Mouse (Mus musculus): Measurements from ENCODE around the gene Ugt1a9. TPM values are rescaled to one million over a fixed set of nuclear protein-coding genes. Genes with fewer than 3 reads are reported as not detected.
A peak's percentile ranks its signal among the peaks of the same experiment; 100 is the strongest.
"Not testable (repeated sequence)": the region's sequence is repeated elsewhere in the genome, so short reads cannot be mapped to it uniquely, and the experiment has no call there.

Gene Ugt1a9
- polyA plus RNA-seq, 1 experiment from 2014 or later, result not detected

DNA sequence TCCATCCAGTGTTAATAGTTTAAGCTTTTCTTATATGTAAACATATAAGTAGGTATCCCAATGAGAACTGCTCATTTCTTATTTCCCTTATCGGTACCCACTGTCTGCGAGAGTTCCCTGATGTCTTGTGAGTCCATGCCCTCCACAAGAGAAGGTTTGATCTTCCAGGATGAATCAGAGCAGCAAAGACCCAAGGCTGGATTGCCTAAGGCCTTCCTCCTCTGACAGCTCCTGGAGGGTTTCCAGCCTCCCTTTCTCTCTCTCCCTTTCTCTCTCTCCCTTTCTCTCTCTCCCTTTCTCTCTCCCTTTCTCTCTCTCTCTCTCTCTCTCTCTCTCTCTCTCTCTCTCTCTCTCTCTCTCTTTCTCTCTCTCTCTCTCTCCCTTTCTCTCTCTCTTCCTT is 58.5 kb downstream of the Ugt1a9 start:
- H3K9me3 ChIP-seq (ENCODE audit: control insufficient read depth, low read length); ATAC-seq; H3K9ac ChIP-seq (replicated peaks; ENCODE audit: low read depth, low read length); H3K4me2 ChIP-seq (ENCODE audit: low read length); H3K4me1 ChIP-seq (replicated peaks; ENCODE audit: control insufficient read depth, insufficient read depth, low read length); H3K27ac ChIP-seq (ENCODE audit: low read length); H3K27me3 ChIP-seq (replicated peaks; ENCODE audit: control insufficient read depth, insufficient read depth, low read length); H3K4me3 ChIP-seq (replicated peaks; ENCODE audit: low read length); H3K36me3 ChIP-seq (ENCODE audit: control insufficient read depth, insufficient read depth): not testable (repeated sequence)
- 88% methylated on average over 2 of the region's 2 CpGs for WGBS

DNA sequence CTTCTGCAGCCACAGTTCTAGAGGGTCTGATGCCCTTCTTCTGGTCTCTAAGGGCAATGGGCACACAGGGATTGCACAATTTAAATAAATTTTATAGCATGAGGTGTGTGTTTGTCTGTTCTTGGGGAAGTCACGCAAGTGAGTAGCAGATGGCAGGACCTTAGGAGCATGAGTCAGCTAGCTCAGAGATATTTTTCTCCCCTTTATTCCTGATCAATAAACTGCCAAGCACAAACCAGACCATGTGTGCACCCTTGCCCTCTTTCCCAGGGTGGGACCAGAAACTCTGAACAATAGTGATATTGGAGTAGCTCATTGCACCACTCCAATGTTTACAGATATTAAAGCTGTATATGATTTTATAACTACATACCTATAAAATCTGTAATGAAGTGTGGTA is 59.6 kb downstream of the Ugt1a9 start:
- not testable (repeated sequence) for H3K4me1 ChIP-seq (replicated peaks; ENCODE audit: control insufficient read depth, insufficient read depth, low read length); H3K9me3 ChIP-seq (ENCODE audit: control insufficient read depth, low read length); H3K9ac ChIP-seq (replicated peaks; ENCODE audit: low read depth, low read length); ATAC-seq; H3K4me3 ChIP-seq (replicated peaks; ENCODE audit: low read length); H3K4me2 ChIP-seq (ENCODE audit: low read length); H3K27ac ChIP-seq (ENCODE audit: low read length); H3K27me3 ChIP-seq (replicated peaks; ENCODE audit: control insufficient read depth, insufficient read depth, low read length); H3K36me3 ChIP-seq (ENCODE audit: control insufficient read depth, insufficient read depth)
- 88% methylated on average over 1 of the region's 1 CpGs for WGBS

DNA sequence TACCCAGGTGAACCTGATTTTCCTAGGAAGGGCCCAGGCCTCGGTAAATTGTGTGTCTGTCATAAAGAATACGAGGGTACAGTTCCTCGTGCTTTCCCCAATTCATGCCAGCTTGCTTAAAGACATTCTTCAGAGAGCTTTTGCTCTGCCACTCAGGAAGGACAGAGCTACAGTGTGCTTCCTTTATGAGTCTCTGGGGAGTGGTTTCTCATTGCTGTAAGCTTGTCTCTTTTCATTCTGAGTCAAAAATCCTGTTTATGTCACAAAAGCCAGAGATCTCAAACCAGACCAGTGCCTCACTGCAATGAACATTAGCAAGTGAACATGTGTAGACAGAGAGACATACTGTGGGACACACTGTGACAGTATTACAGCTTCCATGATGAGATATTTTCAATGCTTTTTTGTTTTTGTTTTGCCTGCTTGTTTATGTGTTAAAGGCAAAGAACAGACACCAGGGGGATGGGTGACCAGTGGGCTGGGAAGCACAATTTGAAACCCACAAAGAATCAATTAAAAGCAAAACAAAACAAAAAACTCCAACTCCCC is 63.4 kb downstream of the Ugt1a9 start:
- no peaks in the 10 kb centered on the region for H3K9me3 ChIP-seq (ENCODE audit: control insufficient read depth, low read length)
- H3K4me2 ChIP-seq (ENCODE audit: low read length), result no peak overlapping the region
- 0 out of 2 replicates have a peak, but pooled peaks have one; percentile 3 for ATAC-seq
- no peak overlapping the region for H3K9ac ChIP-seq (replicated peaks; ENCODE audit: low read depth, low read length)
- H3K4me1 ChIP-seq (replicated peaks; ENCODE audit: control insufficient read depth, insufficient read depth, low read length), result peaks cover 7% of the 10 kb centered on the region; the same call in 1 of the 2 replicates
- no peak overlapping the region for H3K4me3 ChIP-seq (replicated peaks; ENCODE audit: low read length)
- WGBS, result 26% methylated on average over 3 of the region's 3 CpGs
- H3K27ac ChIP-seq (ENCODE audit: low read length), result peak overlapping the region; percentile 17; the same call in 1 of the 2 replicates
- H3K36me3 ChIP-seq (ENCODE audit: control insufficient read depth, insufficient read depth), result no peaks in the 10 kb centered on the region
- no peaks in the 10 kb centered on the region for H3K27me3 ChIP-seq (replicated peaks; ENCODE audit: control insufficient read depth, insufficient read depth, low read length)

DNA sequence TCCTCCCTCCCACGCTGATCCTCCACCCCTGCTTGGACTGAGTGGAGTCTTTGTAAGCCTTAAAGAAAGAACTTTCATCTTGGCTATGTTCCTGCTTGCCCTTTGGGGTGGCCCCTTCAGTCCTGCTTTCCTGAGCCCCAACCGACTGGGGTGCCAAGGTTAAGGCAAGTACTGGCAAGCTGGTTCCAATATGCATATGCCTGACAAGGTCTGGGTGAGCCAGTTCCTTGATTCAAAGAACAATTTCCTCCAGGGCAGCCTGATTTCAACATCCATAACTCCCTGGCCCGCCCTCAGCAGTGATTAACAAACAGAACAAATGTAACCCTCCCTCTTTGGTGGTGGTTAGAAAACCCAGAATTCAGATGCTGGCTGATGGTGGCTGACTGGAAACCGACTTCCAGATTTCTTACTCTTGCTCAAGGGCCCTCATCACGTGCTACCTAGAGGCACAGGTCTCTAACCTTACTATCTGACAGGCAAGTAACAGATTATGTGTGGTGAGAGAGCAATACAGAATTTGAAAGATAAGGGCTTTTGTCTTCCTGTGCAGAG is 63.9 kb downstream of the Ugt1a9 start, which contains the start of gene Ugt1a6a:
Ugt1a6a (plus strand) TSS at position 353 of the 555 bp plus-strand sequence.
- peak within 1 kb of the TSS; percentile 23 for H3K27ac ChIP-seq (ENCODE audit: low read length)
- not testable (repeated sequence) for H3K4me3 ChIP-seq (replicated peaks; ENCODE audit: low read length); H3K36me3 ChIP-seq (ENCODE audit: control insufficient read depth, insufficient read depth); H3K4me2 ChIP-seq (ENCODE audit: low read length); H3K9me3 ChIP-seq (ENCODE audit: control insufficient read depth, low read length); H3K27me3 ChIP-seq (replicated peaks; ENCODE audit: control insufficient read depth, insufficient read depth, low read length); H3K9ac ChIP-seq (replicated peaks; ENCODE audit: low read depth, low read length); H3K4me1 ChIP-seq (replicated peaks; ENCODE audit: control insufficient read depth, insufficient read depth, low read length)
- 20% methylated on average over 5 of the region's 5 CpGs for WGBS
- peak; percentile 80 for ATAC-seq

DNA sequence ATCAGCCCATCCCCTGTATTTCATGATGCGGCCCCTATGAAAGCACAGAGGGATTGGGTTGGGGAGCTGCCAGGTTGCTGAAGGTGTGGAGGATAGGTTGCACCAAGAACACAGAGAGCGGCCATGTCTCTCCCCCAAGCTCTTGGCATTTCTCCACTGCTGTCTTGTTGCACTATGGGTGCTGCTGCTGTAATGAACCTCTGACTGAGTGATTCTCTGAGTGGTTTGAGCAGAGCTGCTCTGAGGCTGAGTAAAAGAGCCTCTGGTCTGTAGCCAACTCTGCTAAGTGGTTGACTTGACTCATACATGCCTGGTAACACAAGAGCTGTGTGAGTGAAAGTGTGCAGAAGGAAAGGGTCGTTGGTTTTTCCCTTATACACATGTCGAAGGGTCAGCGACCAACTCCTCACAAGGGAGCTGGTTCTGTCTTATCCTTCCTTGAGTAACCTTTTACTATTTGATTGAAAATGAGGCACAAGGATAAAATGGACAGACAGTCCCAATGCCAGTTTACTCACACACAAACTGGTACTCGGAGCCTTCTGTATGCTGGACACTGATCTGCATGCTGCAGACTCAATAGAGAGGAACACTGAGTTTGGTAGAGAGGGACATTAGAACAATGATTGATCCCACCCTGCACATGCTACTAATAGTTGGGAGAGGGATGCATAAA is 64.8 kb downstream of the Ugt1a9 start:
- H3K9me3 ChIP-seq (ENCODE audit: control insufficient read depth, low read length); H3K4me3 ChIP-seq (replicated peaks; ENCODE audit: low read length); H3K27ac ChIP-seq (ENCODE audit: low read length); H3K4me2 ChIP-seq (ENCODE audit: low read length); H3K27me3 ChIP-seq (replicated peaks; ENCODE audit: control insufficient read depth, insufficient read depth, low read length); H3K9ac ChIP-seq (replicated peaks; ENCODE audit: low read depth, low read length); H3K36me3 ChIP-seq (ENCODE audit: control insufficient read depth, insufficient read depth); H3K4me1 ChIP-seq (replicated peaks; ENCODE audit: control insufficient read depth, insufficient read depth, low read length): not testable (repeated sequence)
- 84% methylated on average over 5 of the region's 6 CpGs for WGBS
- ATAC-seq, result peak; percentile 40; the same call in 1 of the 2 replicates

DNA sequence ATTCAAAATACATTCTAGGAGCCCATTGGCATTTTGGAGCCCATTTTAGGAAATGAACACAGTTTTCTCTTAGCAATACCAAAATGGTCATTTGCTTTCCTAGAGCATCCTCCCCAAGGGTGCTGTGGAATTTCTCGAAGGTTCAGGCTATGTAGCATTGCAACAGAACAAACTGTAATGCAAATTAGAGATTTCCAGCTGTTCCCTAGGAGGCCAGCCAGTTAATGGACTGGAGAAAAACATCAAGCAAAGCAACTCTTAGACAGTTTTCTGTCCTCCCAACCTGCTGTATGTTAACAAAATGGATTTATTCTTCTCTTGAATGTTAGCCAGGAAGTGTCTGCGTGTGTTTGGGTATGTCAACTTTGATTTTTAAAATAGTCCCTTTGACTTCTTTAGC is 66.0 kb downstream of the Ugt1a9 start:
- ATAC-seq, result no peak
- no peak overlapping the region for H3K4me3 ChIP-seq (replicated peaks; ENCODE audit: low read length)
- no peaks in the 10 kb centered on the region for H3K36me3 ChIP-seq (ENCODE audit: control insufficient read depth, insufficient read depth)
- no peak overlapping the region for H3K4me2 ChIP-seq (ENCODE audit: low read length)
- H3K27ac ChIP-seq (ENCODE audit: low read length), result no peak overlapping the region
- no peak overlapping the region for H3K9ac ChIP-seq (replicated peaks; ENCODE audit: low read depth, low read length)
- no peaks in the 10 kb centered on the region for H3K9me3 ChIP-seq (ENCODE audit: control insufficient read depth, low read length)
- 71% methylated on average over 2 of the region's 2 CpGs for WGBS
- H3K4me1 ChIP-seq (replicated peaks; ENCODE audit: control insufficient read depth, insufficient read depth, low read length), result peaks cover 7% of the 10 kb centered on the region; the same call in 1 of the 2 replicates
- H3K27me3 ChIP-seq (replicated peaks; ENCODE audit: control insufficient read depth, insufficient read depth, low read length), result no peaks in the 10 kb centered on the region

DNA sequence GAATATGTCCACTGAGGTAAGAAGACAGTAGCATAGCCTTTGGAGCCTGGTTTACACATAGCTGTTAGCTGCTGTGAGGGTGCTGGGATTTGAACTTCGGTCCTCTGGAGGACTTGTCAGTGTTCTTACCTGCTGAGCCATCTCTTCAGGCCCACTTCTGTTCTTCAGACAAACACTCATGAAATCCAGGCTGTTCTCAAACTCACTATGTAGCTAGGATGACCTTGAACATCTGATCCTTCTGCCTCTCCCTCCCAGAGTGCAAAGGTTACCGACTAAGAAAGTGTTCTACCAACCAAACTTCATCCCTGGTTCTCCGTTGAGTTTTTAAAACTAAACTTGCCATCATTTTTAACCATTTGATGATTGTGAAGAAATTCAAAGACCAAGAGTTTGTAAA is 66.7 kb downstream of the Ugt1a9 start:
- Histone ChIP-seq H3K4me3 (replicated peaks; ENCODE audit: low read length) (no peak overlapping the region), H3K4me1 (replicated peaks; ENCODE audit: control insufficient read depth, insufficient read depth, low read length) (peaks cover 7% of the 10 kb centered on the region; the same call in 1 of the 2 replicates), H3K27me3 (replicated peaks; ENCODE audit: control insufficient read depth, insufficient read depth, low read length) (no peaks in the 10 kb centered on the region), H3K9me3 (ENCODE audit: control insufficient read depth, low read length) (no peaks in the 10 kb centered on the region), H3K4me2 (ENCODE audit: low read length) (no peak overlapping the region), H3K27ac (ENCODE audit: low read length) (no peak overlapping the region), H3K36me3 (ENCODE audit: control insufficient read depth, insufficient read depth) (no peaks in the 10 kb centered on the region), H3K9ac (replicated peaks; ENCODE audit: low read depth, low read length) (no peak overlapping the region)
- WGBS, result 89% methylated on average over 3 of the region's 3 CpGs
- ATAC-seq, result no peak

DNA sequence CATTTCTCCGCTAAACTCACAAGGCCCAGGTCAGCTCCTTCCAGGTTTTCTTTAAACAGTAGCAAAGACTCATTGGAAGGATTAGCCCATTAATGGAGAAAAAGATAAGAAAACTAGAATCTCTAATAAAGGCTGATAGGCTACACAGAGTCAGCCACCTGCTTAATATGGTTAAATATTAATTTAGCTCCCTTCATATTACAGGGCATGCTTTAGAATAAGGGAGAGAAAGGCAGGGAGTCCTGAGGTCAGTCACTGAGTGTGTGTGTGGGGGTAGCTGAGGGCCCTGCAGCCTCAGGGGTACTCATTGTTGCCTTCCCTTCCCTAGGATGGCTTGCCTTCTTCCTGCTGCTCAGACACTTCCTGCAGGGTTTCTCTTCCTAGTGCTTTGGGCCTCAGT is 67.5 kb downstream of the Ugt1a9 start:
- no peak overlapping the region for H3K27ac ChIP-seq (ENCODE audit: low read length)
- H3K4me3 ChIP-seq (replicated peaks; ENCODE audit: low read length), result no peak overlapping the region
- no peak overlapping the region for H3K9ac ChIP-seq (replicated peaks; ENCODE audit: low read depth, low read length)
- peaks cover 7% of the 10 kb centered on the region; the same call in 1 of the 2 replicates for H3K4me1 ChIP-seq (replicated peaks; ENCODE audit: control insufficient read depth, insufficient read depth, low read length)
- no peak for ATAC-seq
- H3K36me3 ChIP-seq (ENCODE audit: control insufficient read depth, insufficient read depth), result no peaks in the 10 kb centered on the region
- no peak overlapping the region for H3K4me2 ChIP-seq (ENCODE audit: low read length)
- WGBS, result 90% methylated on average over 1 of the region's 1 CpGs
- H3K9me3 ChIP-seq (ENCODE audit: control insufficient read depth, low read length), result no peaks in the 10 kb centered on the region
- H3K27me3 ChIP-seq (replicated peaks; ENCODE audit: control insufficient read depth, insufficient read depth, low read length), result no peaks in the 10 kb centered on the region

DNA sequence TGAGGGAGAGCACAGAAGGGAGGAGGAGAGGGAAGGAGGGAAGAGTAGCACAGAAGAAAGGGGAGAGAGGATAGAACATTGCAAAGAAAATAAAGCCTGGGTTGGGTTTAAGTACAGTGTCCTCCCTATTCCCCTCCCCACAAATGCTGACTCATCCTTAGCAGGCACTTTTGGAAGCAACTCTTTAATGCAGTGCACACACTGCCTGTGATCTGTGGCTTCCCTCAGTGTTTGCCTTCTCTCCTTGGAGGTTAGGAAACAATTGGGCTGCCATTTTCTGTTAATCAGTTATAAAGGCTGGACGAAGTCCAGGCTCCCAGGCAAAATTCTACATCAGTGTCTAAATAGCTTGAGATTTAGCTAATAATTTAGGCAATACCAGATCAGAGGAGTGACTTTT is 69.9 kb downstream of the Ugt1a9 start:
- not testable (repeated sequence) for H3K36me3 ChIP-seq (ENCODE audit: control insufficient read depth, insufficient read depth); ATAC-seq; H3K9me3 ChIP-seq (ENCODE audit: control insufficient read depth, low read length); H3K27ac ChIP-seq (ENCODE audit: low read length); H3K4me1 ChIP-seq (replicated peaks; ENCODE audit: control insufficient read depth, insufficient read depth, low read length); H3K9ac ChIP-seq (replicated peaks; ENCODE audit: low read depth, low read length); H3K27me3 ChIP-seq (replicated peaks; ENCODE audit: control insufficient read depth, insufficient read depth, low read length); H3K4me3 ChIP-seq (replicated peaks; ENCODE audit: low read length); H3K4me2 ChIP-seq (ENCODE audit: low read length)
- 48% methylated on average over 1 of the region's 1 CpGs for WGBS
